Mouse (Mus musculus): ENCODE results near the gene Pdlim3. TPM values are rescaled to one million over a fixed set of nuclear protein-coding genes. Genes with fewer than 3 reads are reported as not detected.

The Pdlim3 gene
- total RNA-seq, 2 experiments from 2014 or later: 21.6 to 41.8 TPM

GRCm38 (mm10) chr8:45905591-45906250, 20.5 kb downstream of the Pdlim3 start:
- no peak for DNase-seq

DNA sequence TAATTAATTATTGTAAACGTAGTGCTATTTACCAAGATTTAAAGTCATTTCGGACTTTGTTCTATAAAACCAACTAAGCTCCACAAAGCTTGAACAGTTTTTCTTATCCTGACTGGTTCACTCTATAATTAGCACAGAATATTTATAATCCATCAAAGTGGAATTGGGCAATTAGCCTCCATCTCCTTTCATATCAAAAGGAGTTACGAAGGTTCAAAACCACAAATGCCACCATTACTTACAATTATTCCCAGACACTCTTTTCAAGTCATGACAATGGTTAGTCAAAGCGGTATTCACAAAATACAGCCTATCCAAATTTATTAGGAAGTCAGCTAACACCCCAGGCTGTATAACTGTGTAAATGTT, 21.0 kb downstream of the Pdlim3 start:
- DNase-seq: no peak

DNA sequence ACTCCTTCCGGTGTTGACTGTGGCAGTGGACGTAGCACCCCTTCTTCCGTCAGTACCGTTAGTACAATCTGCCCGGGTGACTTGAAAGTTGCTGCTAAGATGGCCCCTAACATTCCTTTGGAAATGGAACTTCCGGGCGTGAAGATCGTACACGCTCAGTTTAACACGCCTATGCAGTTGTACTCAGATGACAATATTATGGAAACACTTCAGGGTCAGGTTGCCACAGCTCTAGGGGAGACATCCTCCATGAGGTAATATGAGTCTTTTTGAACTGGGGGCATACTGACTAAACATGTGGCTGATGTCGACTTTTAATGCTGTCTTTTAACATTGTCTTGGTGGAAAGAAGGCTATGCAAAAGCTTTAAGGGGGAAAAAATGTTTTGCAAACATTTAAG, 28.4 kb downstream of the Pdlim3 start:
- DNase-seq: no peak

DNA sequence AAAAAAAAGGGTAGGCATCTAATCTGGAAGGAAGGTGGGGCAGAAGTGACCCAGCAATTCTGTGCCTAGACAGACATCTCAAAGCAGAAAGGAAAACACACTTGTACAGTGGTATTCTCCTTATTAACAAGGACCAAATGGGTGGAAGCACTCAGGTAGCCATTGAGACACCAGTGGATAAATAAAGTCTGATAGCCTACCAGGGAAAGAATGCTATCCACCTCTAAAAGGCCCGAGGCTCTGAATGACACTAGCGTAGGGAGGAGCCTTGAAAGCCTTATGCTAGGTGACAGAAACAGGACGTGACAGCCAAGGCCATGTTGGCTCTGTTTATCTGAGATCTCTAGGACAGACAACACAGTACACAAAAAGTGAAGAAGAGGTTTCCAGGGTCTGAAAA, 31.2 kb downstream of the Pdlim3 start:
- DNase-seq: no peak

DNA sequence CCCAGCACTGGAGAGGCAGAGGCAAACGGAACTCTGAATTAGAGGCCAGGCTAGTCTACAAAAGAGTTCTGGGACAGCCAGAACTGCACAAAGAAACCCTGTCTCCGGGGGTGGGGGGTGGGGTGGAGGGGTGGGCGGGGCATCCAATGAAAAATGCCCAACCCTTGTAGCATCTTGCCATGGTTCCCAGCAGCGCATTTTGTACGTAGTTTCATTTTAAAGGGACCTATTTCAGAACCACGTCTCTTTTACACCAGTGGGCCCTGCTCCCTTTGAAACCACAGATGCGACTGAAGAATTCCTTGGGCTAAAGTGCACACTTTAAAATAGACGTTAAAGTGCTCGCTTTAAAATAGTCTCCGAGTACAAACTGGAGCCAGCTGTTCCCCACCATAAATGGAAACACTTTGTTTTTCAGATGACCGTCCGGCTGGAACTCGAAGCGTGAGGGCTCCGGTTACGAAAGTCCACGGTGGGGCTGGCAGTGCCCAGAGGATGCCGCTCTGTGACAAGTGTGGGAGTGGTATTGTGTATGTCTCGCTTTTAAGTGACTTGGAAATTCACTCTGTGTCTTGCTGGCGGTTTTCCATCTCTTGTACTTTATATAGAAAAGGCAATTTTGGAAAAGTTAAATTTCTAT, 31.9 kb downstream of the Pdlim3 start:
- no peak for DNase-seq

DNA sequence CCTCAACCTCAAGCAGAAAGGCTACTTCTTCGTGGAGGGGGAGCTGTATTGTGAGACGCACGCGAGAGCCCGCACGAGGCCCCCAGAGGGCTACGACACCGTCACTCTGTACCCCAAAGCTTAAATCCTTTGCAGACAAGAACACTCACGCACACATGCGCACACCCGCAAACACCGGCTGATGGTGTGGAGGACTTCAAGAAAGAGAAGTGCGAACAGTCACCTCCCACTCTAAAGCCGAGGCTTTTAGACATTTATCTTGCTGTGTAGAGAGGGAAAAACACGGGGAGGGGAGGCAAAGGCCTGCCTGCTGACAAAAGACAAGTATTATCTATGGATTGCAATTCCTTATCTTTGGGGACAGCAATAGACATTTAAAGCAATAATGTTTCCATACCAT, 33.6 kb downstream of the Pdlim3 start:
- DNase-seq: no peak

GRCm38 (mm10) chr8:45920392-45920791, 35.1 kb downstream of the Pdlim3 start:
- DNase-seq: no peak

- no peak for DNase-seq
Measured at GRCm38 (mm10) chr8:45922116-45922515, 36.9 kb downstream of the Pdlim3 start.

GRCm38 (mm10) chr8:45934582-45935014, 49.3 kb downstream of the Pdlim3 start, which contains the start of gene Ccdc110:
Ccdc110 (plus strand) TSS chr8:45934619.
- DNase-seq: peak; percentile 99

DNA sequence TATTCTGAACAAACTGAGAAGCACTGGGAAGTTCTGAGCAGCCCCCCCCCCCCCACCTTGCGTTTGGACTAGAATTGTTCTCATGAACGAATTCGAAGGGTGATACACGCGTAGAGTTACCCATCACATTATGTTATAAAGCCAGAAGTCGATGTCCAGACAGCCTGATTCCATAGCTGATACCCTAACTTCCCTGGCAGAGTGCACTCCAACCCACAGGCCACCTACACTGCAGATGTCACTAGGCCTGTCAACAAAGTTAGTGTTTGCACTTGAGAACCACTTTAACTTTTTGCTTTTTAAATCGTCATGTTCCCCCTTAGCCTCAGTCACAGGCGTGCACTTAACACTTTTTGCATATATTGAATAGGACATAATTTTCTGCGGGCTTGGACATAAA, 51.7 kb downstream of the Pdlim3 start:
- DNase-seq: no peak

GRCm38 (mm10) chr8:45946283-45946682, 61.0 kb downstream of the Pdlim3 start:
- no peak for DNase-seq

GRCm38 (mm10) chr8:45950622-45951021, 65.4 kb downstream of the Pdlim3 start:
- DNase-seq: no peak

Other genes with a start within 250 kb of the Pdlim3 start
- gene Ccdc110, start 49.2 kb downstream of the Pdlim3 start, total RNA-seq (2021): under 1 TPM in 1 of 2 experiments, not detected in 1; 0.21 TPM
- 1 to 10 TPM; 1.0 to 2.5 TPM for gene 1700029J07Rik, start 89.8 kb downstream of the Pdlim3 start, total RNA-seq (2021)
- 10 to 100 TPM; 50.9 to 52.5 TPM for gene Ufsp2, start 90.1 kb downstream of the Pdlim3 start, total RNA-seq (2021)
- gene Lrp2bp, start 113.8 kb downstream of the Pdlim3 start, total RNA-seq (2021): under 1 TPM; 0.09 to 0.24 TPM
- gene Ankrd37, start 120.2 kb downstream of the Pdlim3 start, total RNA-seq (2021): 1 to 10 TPM; 1.7 to 5.3 TPM

Measured in adrenal gland, postnatal 10 days (tissue).